Mouse (Mus musculus) forebrain, embryonic 14.5 days (tissue): ENCODE measurements around the gene Tmco3. TPM values are rescaled to one million over a fixed set of nuclear protein-coding genes. Genes with fewer than 3 reads are reported as not detected.

Source experiments
- polyA plus RNA-seq: library from polyadenylated mRNA; unstranded; fragments of >200 nt; fragmentation: Nextera tagmentation; extraction: Ambion mirVana; gene quantifications from 2 replicates; pipeline ENCODE4 v1.2.1, GENCODE M21; 2014

Tmco3 gene
- polyA plus RNA-seq, 1 experiment from 2014 or later, result 30.7 TPM

Other genes with a start within 250 kb of the Tmco3 start
- 1.3 and 1.6 TPM in 2 replicates for gene Proz, start 227.3 kb upstream of the Tmco3 start, polyA plus RNA-seq
- gene Pcid2, start 182.7 kb upstream of the Tmco3 start, polyA plus RNA-seq, result 35.6 and 39.8 TPM in 2 replicates
- 66.4 and 72.0 TPM in 2 replicates for gene Cul4a, start 182.6 kb upstream of the Tmco3 start, polyA plus RNA-seq
- gene Lamp1, start 129.0 kb upstream of the Tmco3 start, polyA plus RNA-seq, result 267 and 274 TPM in 2 replicates
- 25.8 and 27.6 TPM in 2 replicates for gene Grtp1, start 87.6 kb upstream of the Tmco3 start, polyA plus RNA-seq
- gene Adprhl1, start 34.0 kb upstream of the Tmco3 start, polyA plus RNA-seq, result not detected in 2 replicates
- gene Dcun1d2, start 59 bp upstream of the Tmco3 start, polyA plus RNA-seq, result 33.4 and 38.5 TPM in 2 replicates
- gene Tfdp1, start 50.6 kb downstream of the Tmco3 start, polyA plus RNA-seq, result 145 and 146 TPM in 2 replicates
- gene Atp4b, start 108.6 kb downstream of the Tmco3 start, polyA plus RNA-seq, result not detected in 2 replicates
- gene Grk1, start 116.9 kb downstream of the Tmco3 start, polyA plus RNA-seq, result 0.04 TPM in 1 of 2 replicates, not detected in the other
- not detected in 2 replicates for gene Tmem255b, start 147.0 kb downstream of the Tmco3 start, polyA plus RNA-seq
- 9.7 and 12.5 TPM in 2 replicates for gene Gas6, start 206.3 kb downstream of the Tmco3 start, polyA plus RNA-seq